Mouse (Mus musculus) neural tube, embryonic 13.5 days (tissue): ENCODE measurements around the gene Hs2st1. TPM values are rescaled to one million over a fixed set of nuclear protein-coding genes. Genes with fewer than 3 reads are reported as not detected.
A peak's percentile ranks its signal among the peaks of the same experiment; 100 is the strongest.

ENCODE experiments used
- ATAC-seq: fragments of 200-750 bp; cut with Nextera tagmentation; 2 replicates; pipeline ENCODE4 v1.8.0; 2017; ENCODE audit warnings: low read depth, mild to moderate bottlenecking, moderate TSS enrichment, moderate library complexity
- H3K27ac ChIP-seq: fragments of 300-500 bp; sonication (generic); replicated peaks from 2 replicates; pipeline ENCODE4 v1.5.1; 2015; ENCODE audit warnings: moderate library complexity, mild to moderate bottlenecking, inconsistent platforms
- H3K27me3 ChIP-seq: fragments of 300-500 bp; sonication (generic); 2 replicates; pipeline ENCODE4 v1.6.1; 2015; ENCODE audit warnings: mild to moderate bottlenecking, inconsistent platforms
- H3K36me3 ChIP-seq: fragments of 300-500 bp; sonication (generic); 2 replicates; pipeline ENCODE4 v1.6.1; 2015; ENCODE audit warnings: mild to moderate bottlenecking, inconsistent platforms
- H3K4me1 ChIP-seq: fragments of 300-500 bp; sonication (generic); replicated peaks from 2 replicates; pipeline ENCODE4 v1.6.1; 2015; ENCODE audit warnings: inconsistent platforms
- H3K4me2 ChIP-seq: fragments of 300-500 bp; sonication (generic); 2 replicates; pipeline ENCODE4 v1.6.1; 2015; ENCODE audit warnings: inconsistent platforms, mild to moderate bottlenecking, moderate library complexity
- H3K4me3 ChIP-seq: fragments of 300-500 bp; sonication (generic); 2 replicates; pipeline ENCODE4 v1.5.1; 2015; ENCODE audit warnings: mild to moderate bottlenecking, inconsistent platforms
- H3K9ac ChIP-seq: fragments of 300-500 bp; sonication (generic); 2 replicates; pipeline ENCODE4 v1.6.1; 2015; ENCODE audit warnings: moderate library complexity, mild to moderate bottlenecking, inconsistent platforms
- H3K9me3 ChIP-seq: fragments of 300-500 bp; sonication (generic); 2 replicates; pipeline ENCODE4 v1.6.1; 2016; ENCODE audit warnings: inconsistent platforms
- WGBS: fragments of 180-500 bp; shearing (Covaris S2); methylation state at CpG from one replicate; pipeline ENCODE4 v1.1.7; 2015; 5-methylcytosine and 5-hydroxymethylcytosine counted together
- polyA plus RNA-seq: library from polyadenylated mRNA; unstranded; fragments of >200 nt; fragmentation: Nextera tagmentation; extraction: Ambion mirVana; gene quantifications from 2 replicates; pipeline ENCODE4 v1.2.1, GENCODE M21; 2015

Gene Hs2st1
- polyA plus RNA-seq, result 15.6 and 17.9 TPM in 2 replicates

DNA sequence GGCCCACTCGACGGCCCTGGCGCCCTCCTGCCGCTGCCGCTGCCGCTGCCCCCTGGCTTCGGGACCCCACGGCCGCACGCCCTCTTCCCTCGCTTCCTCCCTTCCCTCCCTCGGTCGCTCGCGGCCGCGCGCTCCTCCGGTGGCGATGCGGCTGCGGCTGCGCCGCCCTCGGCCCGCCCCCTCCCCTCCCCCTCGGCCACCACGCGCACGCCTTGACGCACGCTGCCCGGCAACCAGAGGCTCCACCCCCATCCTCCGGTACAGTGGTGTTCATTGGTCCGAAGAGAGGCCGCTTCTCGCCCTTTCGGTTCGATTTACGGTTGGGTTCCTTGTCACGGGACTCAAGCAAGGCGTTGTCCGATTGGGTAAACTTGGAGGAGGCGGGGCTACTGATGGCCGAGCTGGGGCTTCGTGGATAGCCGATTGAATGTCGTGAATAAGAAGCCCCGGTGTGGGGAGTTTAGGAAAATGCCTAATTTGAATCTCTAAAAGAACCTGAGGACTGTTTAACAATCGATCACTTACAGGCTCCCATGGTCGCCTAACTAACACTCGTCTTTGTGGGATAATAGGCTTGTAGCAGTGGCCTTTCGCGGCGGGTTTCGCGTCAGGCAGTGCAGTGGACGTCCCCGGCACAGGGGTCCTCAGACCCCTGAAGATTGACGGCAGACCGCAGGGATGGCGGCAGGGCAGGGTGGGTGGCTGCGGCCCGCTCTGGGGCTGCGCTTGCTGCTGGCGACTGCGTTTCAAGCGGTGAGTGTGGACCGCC is at the start of gene Hs2st1, which contains the start of gene Selenof:
Gene Hs2st1, minus strand, starts transcription at position 135 of the 769 bp plus-strand sequence.
Gene Selenof, plus strand, starts transcription at position 258 of the 769 bp plus-strand sequence.
- Histone ChIP-seq H3K4me3 (peak within 1 kb of the TSS; percentile 65), H3K4me1 (peaks cover 40% of the 10 kb centered on the region), H3K27me3 (no peaks in the 10 kb centered on the region), H3K4me2 (peak within 1 kb of the TSS; percentile 89), H3K9ac (peak within 1 kb of the TSS; percentile 92), H3K36me3 (peaks cover 20% of the 10 kb centered on the region; the same call in 1 of the 2 replicates), H3K27ac (peak within 1 kb of the TSS; percentile 98), H3K9me3 (no peaks in the 10 kb centered on the region)
- ATAC-seq, result peak; percentile 99
- WGBS, result under 1% methylated on average over 58 of the region's 69 CpGs

GRCm38 (mm10) chr3:144617633-144618180 is 47.7 kb upstream of the Hs2st1 start:
- H3K27ac ChIP-seq, result no peak overlapping the region
- H3K4me2 ChIP-seq, result no peak overlapping the region
- no peaks in the 10 kb centered on the region for H3K36me3 ChIP-seq
- 88% methylated on average over 10 of the region's 10 CpGs for WGBS
- H3K4me1 ChIP-seq, result peaks cover 34% of the 10 kb centered on the region
- H3K4me3 ChIP-seq, result no peak overlapping the region
- no peak overlapping the region for H3K9ac ChIP-seq
- H3K9me3 ChIP-seq, result no peaks in the 10 kb centered on the region
- H3K27me3 ChIP-seq, result no peaks in the 10 kb centered on the region
- no peak for ATAC-seq

DNA sequence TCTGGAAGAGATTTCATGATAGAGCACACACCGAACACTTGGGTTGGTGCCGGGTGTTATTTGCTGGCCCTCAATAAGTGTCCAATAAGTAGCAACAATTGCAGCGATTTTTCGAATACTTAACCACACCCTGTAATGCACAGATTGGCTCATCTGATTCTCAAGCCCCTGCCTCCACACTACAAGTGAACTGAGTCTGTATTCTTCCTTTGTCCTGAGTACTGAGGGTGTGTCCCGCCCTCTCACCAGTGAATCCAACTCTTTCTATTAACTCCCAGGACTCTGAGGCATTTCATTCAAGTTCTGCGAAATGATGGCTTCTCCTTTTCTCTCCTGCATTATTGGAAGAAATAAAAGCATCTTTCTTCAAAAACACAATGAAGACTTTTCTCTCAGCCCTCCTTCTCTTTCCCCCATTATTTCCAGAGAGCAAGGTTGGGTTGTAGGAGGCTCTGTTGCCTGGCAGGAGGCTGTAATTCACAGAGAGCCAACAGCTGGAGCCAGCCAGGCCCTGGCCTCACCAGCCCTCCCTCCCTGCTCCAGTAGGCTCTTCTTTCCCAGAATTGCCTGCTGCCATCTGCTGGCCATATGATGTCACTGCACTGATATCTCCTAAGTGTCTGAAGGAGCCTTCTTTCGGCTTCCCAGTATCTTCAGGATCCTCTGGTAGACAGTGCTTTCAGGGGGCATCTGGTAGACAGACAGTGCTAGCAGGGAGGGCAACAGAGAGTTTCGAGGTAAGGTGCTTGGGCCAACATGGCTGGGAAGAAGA is 46.9 kb upstream of the Hs2st1 start:
- no peak overlapping the region for H3K9ac ChIP-seq
- H3K27ac ChIP-seq, result peak overlapping the region; percentile 63
- H3K4me2 ChIP-seq, result no peak overlapping the region
- no peaks in the 10 kb centered on the region for H3K27me3 ChIP-seq
- H3K9me3 ChIP-seq, result no peaks in the 10 kb centered on the region
- WGBS, result 27% methylated on average over 8 of the region's 8 CpGs
- peak; percentile 88 for ATAC-seq
- H3K36me3 ChIP-seq, result no peaks in the 10 kb centered on the region
- no peak overlapping the region for H3K4me3 ChIP-seq
- peaks cover 39% of the 10 kb centered on the region for H3K4me1 ChIP-seq

- no peak overlapping the region for H3K9ac ChIP-seq
- H3K27ac ChIP-seq, result peak overlapping the region; percentile 63
- no peaks in the 10 kb centered on the region for H3K36me3 ChIP-seq
- peaks cover 45% of the 10 kb centered on the region for H3K4me1 ChIP-seq
- no peaks in the 10 kb centered on the region for H3K27me3 ChIP-seq
- no peak overlapping the region for H3K4me3 ChIP-seq
- peak; percentile 37; the same call in 1 of the 2 replicates for ATAC-seq
- H3K4me2 ChIP-seq, result no peak overlapping the region
- H3K9me3 ChIP-seq, result no peaks in the 10 kb centered on the region
- 48% methylated on average over 9 of the region's 9 CpGs for WGBS
Observed at GRCm38 (mm10) chr3:144615459-144615858, 45.5 kb upstream of the Hs2st1 start.

DNA sequence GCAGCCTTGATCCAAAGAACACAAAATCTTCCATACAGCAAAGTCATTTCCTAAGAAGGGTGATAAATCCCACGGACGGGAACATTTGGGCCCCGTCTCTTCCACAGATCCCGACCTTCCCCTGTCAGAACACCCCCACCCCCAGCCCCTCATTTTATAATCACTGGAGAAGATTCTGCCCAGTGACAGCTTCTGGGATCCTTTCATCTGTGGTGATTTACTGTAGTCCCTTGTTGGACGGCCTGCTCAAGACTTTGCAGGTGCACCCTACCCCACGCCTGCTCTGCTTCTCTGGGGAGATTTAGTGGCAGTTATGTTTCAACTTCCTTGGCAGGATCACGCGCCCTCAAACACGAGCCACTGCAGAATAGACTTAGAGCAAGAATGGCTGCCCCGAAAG is 44.7 kb upstream of the Hs2st1 start:
- ATAC-seq, result peak; percentile 20; the same call in 1 of the 2 replicates
- Histone ChIP-seq H3K27me3 (no peaks in the 10 kb centered on the region), H3K9me3 (no peaks in the 10 kb centered on the region), H3K4me1 (peaks cover 45% of the 10 kb centered on the region), H3K4me3 (no peak overlapping the region), H3K36me3 (no peaks in the 10 kb centered on the region), H3K9ac (0 out of 2 replicates have a peak overlapping the region, but pooled peaks have one; percentile 3), H3K4me2 (no peak overlapping the region), H3K27ac (peak overlapping the region; percentile 63; the same call in 1 of the 2 replicates)
- WGBS, result 33% methylated on average over 10 of the region's 10 CpGs

- Histone ChIP-seq H3K27me3 (no peaks in the 10 kb centered on the region), H3K27ac (0 out of 2 replicates have a peak overlapping the region, but pooled peaks have one; percentile 1), H3K36me3 (no peaks in the 10 kb centered on the region), H3K4me1 (peaks cover 45% of the 10 kb centered on the region), H3K4me2 (no peak overlapping the region), H3K9ac (no peak overlapping the region), H3K4me3 (no peak overlapping the region), H3K9me3 (no peaks in the 10 kb centered on the region)
- WGBS, result 76% methylated on average over 6 of the region's 6 CpGs
- ATAC-seq, result no peak
Observed at GRCm38 (mm10) chr3:144614277-144614676, 44.3 kb upstream of the Hs2st1 start.

DNA sequence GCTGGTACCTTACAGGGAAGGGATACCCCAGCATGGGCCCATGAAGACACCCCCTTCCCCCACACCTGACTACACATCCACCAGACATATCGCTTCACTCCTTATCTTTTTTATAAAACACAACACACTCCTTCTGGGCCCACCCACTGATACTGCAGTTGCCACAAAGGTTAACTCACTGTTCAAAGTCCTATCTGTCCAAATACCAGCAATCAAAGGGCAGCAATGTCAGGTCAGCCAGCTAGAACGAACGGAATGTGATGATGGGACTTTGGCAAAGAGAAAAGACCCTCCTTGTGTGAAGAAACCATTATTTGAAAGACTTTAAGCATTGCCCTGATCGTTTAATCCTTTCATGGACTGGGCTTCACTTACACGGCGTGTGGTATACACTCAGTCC is 42.4 kb upstream of the Hs2st1 start:
- H3K27me3 ChIP-seq, result no peaks in the 10 kb centered on the region
- H3K4me3 ChIP-seq, result no peak overlapping the region
- peaks cover 45% of the 10 kb centered on the region for H3K4me1 ChIP-seq
- no peak overlapping the region for H3K9ac ChIP-seq
- no peak overlapping the region for H3K4me2 ChIP-seq
- H3K27ac ChIP-seq, result no peak overlapping the region
- no peaks in the 10 kb centered on the region for H3K36me3 ChIP-seq
- no peak for ATAC-seq
- H3K9me3 ChIP-seq, result no peaks in the 10 kb centered on the region
- 79% methylated on average over 6 of the region's 6 CpGs for whole genome bisulfite sequencing

DNA sequence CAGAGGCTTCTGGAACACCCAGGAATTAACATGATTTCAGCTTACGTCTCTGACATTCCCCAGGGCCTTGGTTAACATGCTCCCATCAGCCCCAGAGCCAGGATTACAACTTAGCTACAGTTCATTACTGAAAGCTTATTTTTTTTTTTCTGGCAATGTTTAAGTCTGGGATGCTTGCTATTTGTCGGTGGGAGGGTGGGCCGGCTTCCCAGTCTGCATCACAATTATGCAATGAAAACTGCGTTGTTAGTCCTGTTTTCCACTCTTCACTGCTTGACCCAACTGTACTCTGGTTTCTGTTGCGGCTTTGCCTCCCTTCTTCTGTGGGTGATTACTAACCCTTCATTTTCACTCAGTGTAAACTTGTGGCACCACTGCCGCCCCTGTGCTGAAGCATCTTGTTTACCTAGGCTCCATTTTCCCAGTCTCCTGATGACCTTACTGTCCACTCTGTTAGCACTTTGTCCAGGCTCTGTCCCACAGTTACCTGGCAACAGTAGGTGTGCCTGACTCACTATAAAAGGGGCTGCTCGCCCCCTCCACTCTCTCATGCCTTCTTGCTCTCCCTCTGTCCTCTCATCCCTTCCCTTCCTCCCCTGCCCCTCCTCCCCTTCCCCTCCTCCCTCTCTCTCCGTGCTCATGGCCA is 41.8 kb upstream of the Hs2st1 start:
- H3K27me3 ChIP-seq, result no peaks in the 10 kb centered on the region
- H3K9me3 ChIP-seq, result no peaks in the 10 kb centered on the region
- no peak overlapping the region for H3K27ac ChIP-seq
- no peak for ATAC-seq
- H3K9ac ChIP-seq, result no peak overlapping the region
- H3K4me1 ChIP-seq, result peaks cover 43% of the 10 kb centered on the region
- no peak overlapping the region for H3K4me2 ChIP-seq
- H3K36me3 ChIP-seq, result no peaks in the 10 kb centered on the region
- WGBS, result 62% methylated on average over 8 of the region's 8 CpGs
- no peak overlapping the region for H3K4me3 ChIP-seq

DNA sequence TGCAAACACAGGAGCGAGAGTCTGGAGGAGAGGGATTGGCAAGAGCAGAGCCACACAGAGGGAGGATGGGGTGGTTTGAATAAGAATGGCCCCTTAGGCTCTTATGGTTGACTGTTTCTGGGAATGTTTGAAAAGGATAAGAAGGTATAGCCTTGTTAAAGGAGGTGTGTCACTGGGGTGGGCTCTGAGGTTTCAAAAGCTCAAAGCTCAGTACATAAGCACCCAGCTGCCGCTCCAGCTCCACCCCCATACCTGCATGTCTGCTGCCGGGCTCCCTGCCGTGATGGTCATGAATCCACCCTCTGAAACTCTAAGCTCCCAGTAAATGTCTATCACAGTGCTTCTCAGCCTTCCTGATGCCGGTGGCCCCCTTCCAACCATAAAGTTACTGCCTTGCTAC is 40.8 kb upstream of the Hs2st1 start:
- H3K9me3 ChIP-seq, result no peaks in the 10 kb centered on the region
- no peak overlapping the region for H3K4me3 ChIP-seq
- H3K4me2 ChIP-seq, result no peak overlapping the region
- no peaks in the 10 kb centered on the region for H3K36me3 ChIP-seq
- ATAC-seq, result no peak
- H3K27me3 ChIP-seq, result no peaks in the 10 kb centered on the region
- H3K4me1 ChIP-seq, result peaks cover 33% of the 10 kb centered on the region
- 44% methylated on average over 5 of the region's 5 CpGs for whole genome bisulfite sequencing
- no peak overlapping the region for H3K9ac ChIP-seq
- no peak overlapping the region for H3K27ac ChIP-seq

GRCm38 (mm10) chr3:144608090-144608489 is 38.1 kb upstream of the Hs2st1 start:
- WGBS, result 86% methylated on average over 5 of the region's 5 CpGs
- Histone ChIP-seq H3K9ac (no peak overlapping the region), H3K27ac (no peak overlapping the region), H3K36me3 (no peaks in the 10 kb centered on the region), H3K27me3 (no peaks in the 10 kb centered on the region), H3K4me2 (no peak overlapping the region), H3K9me3 (no peaks in the 10 kb centered on the region), H3K4me1 (peaks cover 15% of the 10 kb centered on the region; the same call in 1 of the 2 replicates), H3K4me3 (no peak overlapping the region)
- no peak for ATAC-seq

DNA sequence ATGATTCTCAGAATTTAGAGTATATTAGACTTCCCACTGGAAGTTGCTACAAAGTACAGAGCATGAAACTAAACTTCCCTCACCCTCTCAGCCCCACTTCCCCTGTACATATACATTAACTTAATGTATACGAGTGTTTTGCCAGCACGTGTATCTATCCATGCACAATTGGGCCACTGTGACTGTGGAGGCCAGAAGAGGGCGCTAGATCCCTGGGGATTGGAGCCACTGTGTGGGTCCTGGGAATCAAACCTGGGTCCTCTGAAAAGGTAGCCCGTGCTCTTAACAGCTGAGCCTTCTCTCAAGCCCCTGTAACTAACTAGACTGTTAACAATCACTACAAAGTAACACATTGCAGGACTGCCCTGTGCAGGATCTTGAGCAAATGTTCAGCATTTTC is 36.5 kb upstream of the Hs2st1 start:
- Histone ChIP-seq H3K27me3 (no peaks in the 10 kb centered on the region), H3K36me3 (0 out of 2 replicates have a peak, but pooled peaks cover under 1% of the 10 kb centered on the region), H3K27ac (no peak overlapping the region), H3K4me2 (no peak overlapping the region), H3K9me3 (no peaks in the 10 kb centered on the region), H3K9ac (no peak overlapping the region), H3K4me3 (no peak overlapping the region), H3K4me1 (peaks cover 5% of the 10 kb centered on the region; the same call in 1 of the 2 replicates)
- WGBS, result 66% methylated on average over 4 of the region's 4 CpGs
- no peak for ATAC-seq
